ENCODE assay signal across 20 mouse cellular contexts in the genomic region with DNA sequence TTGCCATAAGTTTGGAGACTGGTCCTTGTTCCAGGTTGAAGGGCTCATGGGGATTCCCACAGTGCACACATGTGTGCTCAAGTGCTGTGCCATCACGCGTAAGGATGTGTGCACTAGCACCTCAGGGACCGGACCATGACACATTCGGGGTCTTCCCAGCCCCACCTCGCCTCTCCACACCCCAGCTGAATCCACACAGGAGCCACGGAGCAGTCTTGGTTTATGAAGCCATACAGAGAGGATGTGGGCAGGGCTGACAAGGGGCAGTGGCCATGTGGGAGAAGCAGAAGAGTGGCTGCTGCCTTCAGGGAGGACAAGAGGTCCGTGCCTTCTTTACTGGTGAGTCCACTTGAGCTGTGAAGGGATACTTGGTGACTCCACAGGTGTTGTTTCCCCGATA. TPM values are rescaled to one million over a fixed set of nuclear protein-coding genes. Genes with fewer than 3 reads are reported as not detected.
DNase-seq lines count a peak whose midpoint lies in the region; ATAC-seq and TF ChIP-seq lines count a peak whose summit lies in the region.
"Had no signal": no experiment of that assay in that cellular context is flagged by ENCODE, and none has a peak within 500 bp of the region (broad histone marks: within the 10 kb centered on the region; RNA-seq: fewer than 3 reads in every experiment).

No protein-coding gene starts in this region.

- no peak overlapping the region for H3K4me3 ChIP-seq in forebrain, embryonic 12.5 days (replicated peaks)
- H3K4me3 ChIP-seq in forebrain, embryonic 10.5 days = no peak overlapping the region; the same call in 1 of the 2 replicates
- H3K4me3 ChIP-seq in heart, embryonic 15.5 days = peak overlapping the region; percentile 36
- no peak overlapping the region for H3K4me3 ChIP-seq in layer of hippocampus, adult 2 months
- H3K4me3 ChIP-seq: gastrocnemius, adult 2 months had no signal

- ATAC-seq in forebrain, embryonic 12.5 days (ENCODE audit: low FRiP score) = no peak
- ATAC-seq in heart, embryonic 15.5 days (replicated peaks; ENCODE audit: insufficient number of reproducible peaks, insufficient read depth, low FRiP score, low read depth) = no peak
- ATAC-seq: forebrain, embryonic 14.5 days; hindbrain, embryonic 16.5 days; inflammation-experienced regulatory T-cells, adult 6 months; intestine, postnatal 0 days had no signal

- H3K4me1 ChIP-seq in forebrain, embryonic 12.5 days = peaks cover 30% of the 10 kb centered on the region
- peaks cover 23% of the 10 kb centered on the region for H3K4me1 ChIP-seq in forebrain, embryonic 10.5 days
- H3K4me1 ChIP-seq in heart, embryonic 15.5 days (replicated peaks) = peaks cover 26% of the 10 kb centered on the region

- H3K27me3 ChIP-seq in forebrain, embryonic 12.5 days = no peaks in the 10 kb centered on the region
- no peaks in the 10 kb centered on the region for H3K27me3 ChIP-seq in forebrain, embryonic 10.5 days (ENCODE audit: poor library complexity, severe bottlenecking)
- no peaks in the 10 kb centered on the region for H3K27me3 ChIP-seq in heart, embryonic 15.5 days
- H3K27me3 ChIP-seq: CH12.LX; embryonic facial prominence, embryonic 12.5 days had no signal

- H3K9ac ChIP-seq in forebrain, embryonic 12.5 days = no peak overlapping the region
- 0 out of 2 replicates have a peak overlapping the region, but pooled peaks have one; percentile 26 for H3K9ac ChIP-seq in heart, embryonic 15.5 days

- H3K4me2 ChIP-seq in forebrain, embryonic 12.5 days = 0 out of 2 replicates have a peak overlapping the region, but pooled peaks have one; percentile 40
- peak overlapping the region; percentile 54 for H3K4me2 ChIP-seq in heart, embryonic 15.5 days

- no peaks in the 10 kb centered on the region for H3K9me3 ChIP-seq in forebrain, embryonic 12.5 days
- no peaks in the 10 kb centered on the region for H3K9me3 ChIP-seq in forebrain, embryonic 10.5 days
- no peaks in the 10 kb centered on the region for H3K9me3 ChIP-seq in heart, embryonic 15.5 days (replicated peaks)
- H3K9me3 ChIP-seq: embryonic facial prominence, embryonic 12.5 days had no signal

- no peak for TF ChIP-seq CTCF in layer of hippocampus, adult 2 months (conservative IDR thresholded peaks at IDR 0.05)

- H3K36me3 ChIP-seq in forebrain, embryonic 12.5 days (replicated peaks) = peaks cover 52% of the 10 kb centered on the region
- peaks cover 61% of the 10 kb centered on the region for H3K36me3 ChIP-seq in forebrain, embryonic 10.5 days (replicated peaks)
- peaks cover 41% of the 10 kb centered on the region for H3K36me3 ChIP-seq in heart, embryonic 15.5 days

- no peak for DNase-seq in forebrain, embryonic 10.5 days (ENCODE audit: extremely low spot score, low spot score)
- DNase-seq in heart, adult 8-10 months (ENCODE audit: low spot score) = no peak
- no peak for DNase-seq in layer of hippocampus, adult 2 months (ENCODE audit: low spot score in 2 of 2)
- no peak for DNase-seq in layer of hippocampus, postnatal 25 days (ENCODE audit: extremely low spot score in 1 of 2, low spot score in 1 of 2)
- no peak for DNase-seq in urinary bladder, postnatal 4 days (ENCODE audit: low spot score in 2 of 2)
- DNase-seq: adrenal gland, postnatal 25 days; cerebellum, adult 18-20 months; embryo, embryonic 11 days; gastrocnemius, adult 2 months; gastrocnemius, postnatal 25 days had no signal

- WGBS in forebrain, embryonic 12.5 days = 94% methylated on average over 8 of the region's 8 CpGs
- 96% methylated on average over 8 of the region's 8 CpGs for WGBS in forebrain, embryonic 10.5 days
- 94% methylated on average over 8 of the region's 8 CpGs for WGBS in heart, embryonic 15.5 days

- H3K27ac ChIP-seq in forebrain, embryonic 12.5 days = no peak overlapping the region
- H3K27ac ChIP-seq in forebrain, embryonic 10.5 days = no peak overlapping the region
- H3K27ac ChIP-seq in heart, embryonic 15.5 days = peak overlapping the region; percentile 82
- H3K27ac ChIP-seq in layer of hippocampus, adult 2 months = peak overlapping the region; percentile 72

RNA-seq across cellular contexts. Expression of a gene that starts 3.3 kb away (rescaled TPM):
- 3.1 and 3.7 TPM in 2 replicates for polyA plus RNA-seq in forebrain, embryonic 12.5 days (2016; fragmentation: Nextera tagmentation; extraction: Ambion mirVana)
- polyA plus RNA-seq in forebrain, embryonic 10.5 days (2016; fragmentation: Nextera tagmentation; extraction: Ambion mirVana) = 1.1 and 1.4 TPM in 2 replicates
- 1.4 and 3.5 TPM in 2 replicates for polyA plus RNA-seq in heart, embryonic 15.5 days (2015; fragmentation: Nextera tagmentation; extraction: Ambion mirVana)
- total RNA-seq in heart, adult 8-10 months (2022) = under 1 TPM in 3 of 4 experiments, not detected in 1; 0.29 to 0.38 (median 0.37) TPM
- total RNA-seq in layer of hippocampus, adult 2 months (2021) = under 1 TPM in 1 of 2 experiments, not detected in 1; 0.31 TPM
- not detected for total RNA-seq in layer of hippocampus, postnatal 25 days (2021)
- total RNA-seq: adrenal gland, postnatal 25 days; gastrocnemius, adult 2 months; gastrocnemius, postnatal 25 days had no signal

RNA-seq across cellular contexts. Expression of a gene that starts 4.6 kb away (rescaled TPM):
- 122 and 128 TPM in 2 replicates for polyA plus RNA-seq in forebrain, embryonic 12.5 days (2016; fragmentation: Nextera tagmentation; extraction: Ambion mirVana)
- 93.1 TPM in 2 replicates for polyA plus RNA-seq in forebrain, embryonic 10.5 days (2016; fragmentation: Nextera tagmentation; extraction: Ambion mirVana)
- polyA plus RNA-seq in heart, embryonic 15.5 days (2015; fragmentation: Nextera tagmentation; extraction: Ambion mirVana) = 97.9 and 106 TPM in 2 replicates
- 10 to 100 TPM; 41.3 to 52.3 (median 49.2) TPM for total RNA-seq in heart, adult 8-10 months (2022)
- total RNA-seq in layer of hippocampus, adult 2 months (2021) = 10 to 100 TPM; 87.2 to 89.6 TPM
- total RNA-seq in layer of hippocampus, postnatal 25 days (2021) = 100 to 1,000 TPM in 1 of 2 experiments, 10 to 100 TPM in 1; 99.4 to 110 TPM

RNA-seq across cellular contexts. Expression of a gene that starts 7.3 kb away (rescaled TPM):
- polyA plus RNA-seq in forebrain, embryonic 12.5 days (2016; fragmentation: Nextera tagmentation; extraction: Ambion mirVana) = 8.0 and 9.0 TPM in 2 replicates
- 5.5 and 6.7 TPM in 2 replicates for polyA plus RNA-seq in forebrain, embryonic 10.5 days (2016; fragmentation: Nextera tagmentation; extraction: Ambion mirVana)
- polyA plus RNA-seq in heart, embryonic 15.5 days (2015; fragmentation: Nextera tagmentation; extraction: Ambion mirVana) = 9.0 and 9.9 TPM in 2 replicates
- total RNA-seq in heart, adult 8-10 months (2022) = 10 to 100 TPM in 1 of 4 experiments, 1 to 10 TPM in 3; 8.3 to 10.4 (median 8.9) TPM
- total RNA-seq in layer of hippocampus, adult 2 months (2021) = 10 to 100 TPM; 31.5 to 33.9 TPM
- total RNA-seq in layer of hippocampus, postnatal 25 days (2021) = 10 to 100 TPM; 32.9 to 35.9 TPM

RNA-seq across cellular contexts. Expression of a gene that starts 8.7 kb away (rescaled TPM):
- polyA plus RNA-seq in forebrain, embryonic 12.5 days (2016; fragmentation: Nextera tagmentation; extraction: Ambion mirVana) = 40.2 and 41.9 TPM in 2 replicates
- 46.9 and 50.9 TPM in 2 replicates for polyA plus RNA-seq in forebrain, embryonic 10.5 days (2016; fragmentation: Nextera tagmentation; extraction: Ambion mirVana)
- 65.6 and 95.4 TPM in 2 replicates for polyA plus RNA-seq in heart, embryonic 15.5 days (2015; fragmentation: Nextera tagmentation; extraction: Ambion mirVana)
- total RNA-seq in heart, adult 8-10 months (2022) = 10 to 100 TPM in 2 of 4 experiments, 1 to 10 TPM in 2; 6.5 to 11.2 (median 9.5) TPM
- total RNA-seq in layer of hippocampus, adult 2 months (2021) = 10 to 100 TPM; 13.2 to 14.1 TPM
- total RNA-seq in layer of hippocampus, postnatal 25 days (2021) = 10 to 100 TPM; 11.0 to 11.6 TPM

RNA-seq across cellular contexts. Expression of a gene that starts 17.7 kb away (rescaled TPM):
- polyA plus RNA-seq in forebrain, embryonic 12.5 days (2016; fragmentation: Nextera tagmentation; extraction: Ambion mirVana) = not detected in 2 replicates
- not detected in 2 replicates for polyA plus RNA-seq in forebrain, embryonic 10.5 days (2016; fragmentation: Nextera tagmentation; extraction: Ambion mirVana)
- polyA plus RNA-seq in heart, embryonic 15.5 days (2015; fragmentation: Nextera tagmentation; extraction: Ambion mirVana) = not detected in 2 replicates
- under 1 TPM in 2 of 4 experiments, not detected in 2; 0.14 to 0.23 TPM for total RNA-seq in heart, adult 8-10 months (2022)
- not detected for total RNA-seq in layer of hippocampus, adult 2 months (2021)
- not detected for total RNA-seq in layer of hippocampus, postnatal 25 days (2021)
- total RNA-seq: adrenal gland, postnatal 25 days; CH12.LX; gastrocnemius, adult 2 months; gastrocnemius, postnatal 25 days; heart, postnatal 14 days had no signal
- polyA plus RNA-seq: embryonic facial prominence, embryonic 12.5 days; forebrain, embryonic 14.5 days; hindbrain, embryonic 11.5 days; hindbrain, embryonic 16.5 days; inflammation-experienced regulatory T-cells, adult 6 months; intestine, postnatal 0 days had no signal

Comparison
In these comparisons a context has a peak if more than half of its experiments do, and no peak if none do; other contexts are left out.
1. H3K27ac ChIP-seq: peak in heart, embryonic 15.5 days (single experiment) and layer of hippocampus, adult 2 months (single experiment); none in forebrain, embryonic 12.5 days (single experiment) and forebrain, embryonic 10.5 days (single experiment).